Mouse (Mus musculus) kidney, embryonic 14.5 days (tissue): ENCODE measurements around the gene Gjb5. TPM values are rescaled to one million over a fixed set of nuclear protein-coding genes. Genes with fewer than 3 reads are reported as not detected.
A peak's percentile ranks its signal among the peaks of the same experiment; 100 is the strongest.

ENCODE experiments used
- ATAC-seq: fragments of 200-750 bp; cut with Nextera tagmentation; 2 replicates; pipeline ENCODE4 v1.8.0; 2017; ENCODE audit warnings: moderate number of reproducible peaks, mild to moderate bottlenecking, moderate TSS enrichment, moderate library complexity; ENCODE audit not compliant: low FRiP score, low TSS enrichment
- H3K27ac ChIP-seq: fragments of 300-500 bp; sonication (generic); 2 replicates; pipeline ENCODE4 v1.5.1; 2014; ENCODE audit warnings: low read depth, mild to moderate bottlenecking, low read length, moderate library complexity, mixed read lengths
- H3K27me3 ChIP-seq: fragments of 300-500 bp; sonication (generic); 2 replicates; pipeline ENCODE4 v1.6.1; 2014; ENCODE audit warnings: mild to moderate bottlenecking, low read length; ENCODE audit not compliant: control insufficient read depth, insufficient read depth
- H3K36me3 ChIP-seq: fragments of 300-500 bp; sonication (generic); 2 replicates; pipeline ENCODE4 v1.6.1; 2014; ENCODE audit warnings: low read length, mixed read lengths; ENCODE audit not compliant: control insufficient read depth, insufficient read depth
- H3K4me1 ChIP-seq: fragments of 300-500 bp; sonication (generic); 2 replicates; pipeline ENCODE4 v1.6.1; 2014; ENCODE audit warnings: low read length, mixed read lengths; ENCODE audit not compliant: control insufficient read depth, insufficient read depth
- H3K4me2 ChIP-seq: fragments of 300-500 bp; sonication (generic); replicated peaks from 2 replicates; pipeline ENCODE4 v1.6.1; 2014; ENCODE audit warnings: low read depth, mild to moderate bottlenecking, low read length
- H3K4me3 ChIP-seq: fragments of 300-500 bp; sonication (generic); 2 replicates; pipeline ENCODE4 v1.5.1; 2014; ENCODE audit warnings: mild to moderate bottlenecking, low read length
- H3K9ac ChIP-seq: fragments of 300-500 bp; sonication (generic); 2 replicates; pipeline ENCODE4 v1.6.1; 2014; ENCODE audit warnings: low read depth, mild to moderate bottlenecking, low read length, moderate library complexity
- H3K9me3 ChIP-seq: fragments of 300-500 bp; sonication (generic); 2 replicates; pipeline ENCODE4 v1.6.1; 2016; ENCODE audit warnings: low read length; ENCODE audit not compliant: control insufficient read depth
- WGBS: fragments of 180-500 bp; shearing (Covaris S2); extraction: QIAGEN DNeasy Blood & Tissue Kit; methylation state at CpG from one replicate; pipeline ENCODE4 v1.1.7; 2014; 5-methylcytosine and 5-hydroxymethylcytosine counted together
- polyA plus RNA-seq: library from polyadenylated mRNA; unstranded; fragments of >200 nt; fragmentation: Nextera tagmentation; extraction: Ambion mirVana; gene quantifications from 2 replicates; pipeline ENCODE4 v1.2.1, GENCODE M21; 2014

The Gjb5 gene
- 2.7 and 2.8 TPM in 2 replicates for polyA plus RNA-seq

- Histone ChIP-seq H3K9ac (no peak within 1 kb of the TSS), H3K27me3 (no peaks in the 10 kb centered on the region), H3K9me3 (no peaks in the 10 kb centered on the region), H3K4me1 (peaks cover 15% of the 10 kb centered on the region), H3K4me2 (peak within 1 kb of the TSS; percentile 23; the same call in 1 of the 2 replicates), H3K36me3 (no peaks in the 10 kb centered on the region), H3K27ac (no peak within 1 kb of the TSS), H3K4me3 (peak within 1 kb of the TSS; percentile 1; the same call in 1 of the 2 replicates)
- ATAC-seq = peak; percentile 85
- WGBS = 16% methylated on average over 5 of the region's 5 CpGs
Measured at GRCm38 (mm10) chr4:127358018-127358417, at the start of gene Gjb5. TSS of gene Gjb5 (minus strand) at chr4:127358181.

DNA sequence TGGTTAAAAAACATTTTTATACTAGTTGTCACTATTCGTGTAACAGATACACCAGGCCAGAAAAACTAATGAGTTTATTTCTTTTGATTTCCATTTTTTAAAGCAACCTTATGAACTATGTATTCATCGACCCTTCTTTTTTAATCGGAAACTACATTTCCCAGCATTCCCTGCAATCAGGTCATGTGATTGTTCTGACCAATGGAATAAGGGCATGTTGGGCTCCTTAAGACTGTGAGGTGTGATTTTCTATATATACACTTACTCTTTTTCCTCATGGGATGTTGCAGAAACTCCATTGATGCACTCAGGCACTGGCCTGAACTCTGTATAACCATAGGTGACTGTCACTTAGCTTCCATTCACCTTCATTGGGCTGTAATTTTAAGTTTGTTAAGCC is 44.6 kb upstream of the Gjb5 start:
- no peak overlapping the region for H3K27ac ChIP-seq
- H3K36me3 ChIP-seq = no peaks in the 10 kb centered on the region
- no peaks in the 10 kb centered on the region for H3K4me1 ChIP-seq
- no peaks in the 10 kb centered on the region for H3K9me3 ChIP-seq
- no peaks in the 10 kb centered on the region for H3K27me3 ChIP-seq
- no peak overlapping the region for H3K9ac ChIP-seq
- no peak overlapping the region for H3K4me3 ChIP-seq
- 73% methylated on average over 3 of the region's 3 CpGs for WGBS
- no peak overlapping the region for H3K4me2 ChIP-seq
- ATAC-seq = no peak

GRCm38 (mm10) chr4:127402166-127402565 is 44.2 kb upstream of the Gjb5 start:
- Histone ChIP-seq H3K36me3 (no peaks in the 10 kb centered on the region), H3K9me3 (no peaks in the 10 kb centered on the region), H3K4me1 (no peaks in the 10 kb centered on the region), H3K27ac (no peak overlapping the region), H3K9ac (no peak overlapping the region), H3K4me3 (no peak overlapping the region), H3K4me2 (no peak overlapping the region), H3K27me3 (no peaks in the 10 kb centered on the region)
- ATAC-seq = no peak
- WGBS = 86% methylated on average over 4 of the region's 4 CpGs

GRCm38 (mm10) chr4:127400165-127401145 is 42.5 kb upstream of the Gjb5 start:
- ATAC-seq = no peak

DNA sequence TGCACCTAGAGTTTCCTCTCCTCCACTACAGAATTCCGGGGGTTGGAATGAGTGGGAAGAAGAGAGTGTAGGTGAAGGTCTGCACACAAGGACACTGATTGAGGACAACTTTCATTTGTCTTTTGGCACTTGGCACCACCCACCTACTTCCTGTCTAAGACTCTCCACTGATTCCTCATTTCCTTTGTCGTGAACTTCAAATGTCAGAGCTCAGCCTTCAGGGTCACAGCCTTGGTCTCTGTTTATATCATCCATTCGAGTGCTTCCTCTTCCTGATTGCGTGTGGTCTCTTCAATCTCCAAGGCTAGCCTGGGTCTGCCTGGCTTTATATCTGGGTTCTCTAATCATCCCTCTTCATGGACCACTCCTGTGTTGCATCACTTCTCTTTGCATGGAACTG is 37.6 kb upstream of the Gjb5 start:
- no peak for ATAC-seq
- Histone ChIP-seq H3K9ac (no peak overlapping the region), H3K4me2 (no peak overlapping the region), H3K9me3 (no peaks in the 10 kb centered on the region), H3K27me3 (no peaks in the 10 kb centered on the region), H3K27ac (no peak overlapping the region), H3K36me3 (no peaks in the 10 kb centered on the region), H3K4me3 (no peak overlapping the region), H3K4me1 (no peaks in the 10 kb centered on the region)
- WGBS = 58% methylated on average over 4 of the region's 4 CpGs

More at GRCm38 (mm10) chr4:127400165-127401145, 42.5 kb upstream of the Gjb5 start:
- H3K9me3 ChIP-seq = no peaks in the 10 kb centered on the region
- no peaks in the 10 kb centered on the region for H3K4me1 ChIP-seq
- H3K36me3 ChIP-seq = no peaks in the 10 kb centered on the region
- 58% methylated on average over 11 of the region's 11 CpGs for WGBS
- no peak overlapping the region for H3K27ac ChIP-seq
- no peak overlapping the region for H3K4me2 ChIP-seq
- H3K27me3 ChIP-seq = no peaks in the 10 kb centered on the region
- H3K4me3 ChIP-seq = no peak overlapping the region
- no peak overlapping the region for H3K9ac ChIP-seq

DNA sequence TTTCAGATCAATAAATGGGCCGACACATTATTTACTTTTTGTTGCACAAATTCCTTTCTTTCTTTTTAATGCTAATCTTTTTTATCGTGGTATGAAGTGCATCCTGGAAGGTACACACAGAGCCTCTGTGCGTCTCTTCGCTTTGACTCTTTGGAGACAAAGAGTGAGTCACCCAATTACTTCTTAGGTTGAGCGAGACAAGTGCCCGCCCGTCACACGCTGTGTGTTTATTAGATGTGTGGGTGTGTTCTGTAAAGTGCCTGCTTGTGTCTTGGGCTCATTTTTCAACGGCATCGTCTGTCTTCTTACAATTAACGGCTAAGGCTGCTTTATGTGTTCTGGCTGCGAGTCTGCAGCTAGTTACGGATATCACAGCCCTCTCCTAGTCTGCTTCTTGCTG is 31.7 kb upstream of the Gjb5 start:
- Histone ChIP-seq H3K36me3 (no peaks in the 10 kb centered on the region), H3K27ac (no peak overlapping the region), H3K4me2 (no peak overlapping the region; the same call in 1 of the 2 replicates), H3K4me1 (no peaks in the 10 kb centered on the region), H3K4me3 (no peak overlapping the region), H3K27me3 (no peaks in the 10 kb centered on the region), H3K9me3 (no peaks in the 10 kb centered on the region), H3K9ac (no peak overlapping the region)
- WGBS = 22% methylated on average over 13 of the region's 13 CpGs
- ATAC-seq = no peak

DNA sequence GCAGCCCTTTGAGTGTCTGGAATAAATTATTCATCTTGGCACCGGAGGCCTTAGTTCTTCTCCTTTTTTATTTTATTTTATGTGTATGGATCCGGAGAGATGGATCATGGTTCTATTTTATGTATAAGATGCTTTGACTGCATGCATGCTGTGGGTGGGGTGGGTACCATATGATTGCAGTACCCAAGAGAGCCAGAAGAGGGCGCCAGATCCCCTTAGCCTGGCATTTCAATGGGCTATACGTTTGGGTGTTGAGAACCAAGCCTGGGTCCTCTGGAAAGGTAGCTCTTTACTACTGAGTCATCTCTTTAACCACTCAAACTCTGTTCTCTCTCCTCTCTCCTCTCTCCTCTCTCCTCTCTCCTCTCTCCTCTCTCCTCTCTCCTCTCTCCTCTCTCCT is 19.4 kb upstream of the Gjb5 start:
- Histone ChIP-seq H3K9me3 (no peaks in the 10 kb centered on the region), H3K9ac (no peak overlapping the region), H3K27ac (no peak overlapping the region), H3K27me3 (no peaks in the 10 kb centered on the region), H3K4me1 (no peaks in the 10 kb centered on the region), H3K4me2 (no peak overlapping the region), H3K36me3 (no peaks in the 10 kb centered on the region), H3K4me3 (no peak overlapping the region)
- 37% methylated on average over 4 of the region's 4 CpGs for WGBS
- no peak for ATAC-seq

DNA sequence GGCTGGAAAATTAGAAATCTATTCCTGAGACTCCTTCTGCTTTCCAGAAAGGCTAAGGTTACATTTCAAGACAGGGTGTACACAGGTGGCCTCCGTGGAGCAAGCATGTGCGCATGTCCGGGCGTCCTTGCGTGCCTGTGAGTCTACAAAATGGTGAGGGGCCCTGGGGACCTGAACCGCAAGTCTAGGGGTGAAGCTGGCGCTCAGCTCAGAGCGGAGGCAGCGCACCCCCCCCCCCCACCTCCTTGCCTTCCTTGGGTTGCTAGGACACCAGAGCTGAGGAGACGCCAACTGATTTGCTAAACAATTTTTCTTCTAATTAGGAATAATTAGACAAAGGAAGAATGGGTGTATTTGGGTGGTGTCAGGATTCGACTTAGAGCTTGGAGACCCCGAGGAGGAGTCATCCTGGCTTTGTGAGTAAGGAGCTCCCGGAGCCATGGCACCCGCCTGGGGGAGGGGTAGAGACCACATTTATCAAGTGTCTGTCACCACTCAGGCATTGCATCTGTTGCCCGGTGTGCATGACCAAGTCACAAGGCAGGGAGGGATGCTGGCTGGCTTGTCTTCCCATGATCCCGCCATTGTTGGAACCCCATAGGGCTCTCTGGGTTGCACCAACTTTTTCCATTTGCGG is 17.7 kb upstream of the Gjb5 start:
- Histone ChIP-seq H3K4me1 (no peaks in the 10 kb centered on the region), H3K9me3 (no peaks in the 10 kb centered on the region), H3K4me3 (no peak overlapping the region), H3K27ac (no peak overlapping the region), H3K9ac (no peak overlapping the region), H3K4me2 (no peak overlapping the region), H3K36me3 (no peaks in the 10 kb centered on the region), H3K27me3 (no peaks in the 10 kb centered on the region)
- WGBS = 55% methylated on average over 17 of the region's 17 CpGs
- peak; percentile 75 for ATAC-seq

DNA sequence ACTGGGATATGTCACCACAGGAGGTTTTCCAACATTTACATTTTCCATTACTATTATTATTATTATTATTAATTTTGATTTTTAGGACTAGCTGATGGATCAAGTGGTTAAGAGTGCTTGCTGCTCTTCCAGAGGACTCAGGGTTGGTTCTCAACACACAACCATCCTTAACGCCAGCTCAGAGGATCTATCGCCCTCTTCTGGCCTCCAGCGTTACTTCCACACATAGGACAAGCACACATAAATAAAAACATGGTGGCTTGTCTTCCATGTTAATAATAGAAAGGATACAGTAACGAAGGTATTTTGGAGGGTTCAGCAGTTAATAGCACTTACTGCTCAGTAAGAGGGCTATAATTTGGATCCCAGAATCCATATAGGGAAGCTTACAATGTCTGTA is 16.7 kb upstream of the Gjb5 start:
- no peak for ATAC-seq
- WGBS = 91% methylated on average over 4 of the region's 4 CpGs
- no peaks in the 10 kb centered on the region for H3K27me3 ChIP-seq
- H3K4me3 ChIP-seq = no peak overlapping the region
- H3K4me1 ChIP-seq = no peaks in the 10 kb centered on the region
- H3K4me2 ChIP-seq = no peak overlapping the region
- H3K9ac ChIP-seq = no peak overlapping the region
- no peak overlapping the region for H3K27ac ChIP-seq
- H3K9me3 ChIP-seq = no peaks in the 10 kb centered on the region
- no peaks in the 10 kb centered on the region for H3K36me3 ChIP-seq
